Mouse (Mus musculus) stomach, postnatal 0 days (tissue): Measurements from ENCODE around the gene Rrbp1.

Experiments used
- CTCF ChIP-seq: IDR thresholded peaks from 2 replicates; pipeline ENCODE4 v1.5.1; 2016; ENCODE audit warnings: antibody characterized with exemption, low read depth, mild to moderate bottlenecking, moderate library complexity
- EP300 ChIP-seq: optimal IDR thresholded peaks from 2 replicates; pipeline ENCODE3; 2016; ENCODE audit warnings: antibody characterized with exemption

DNA sequence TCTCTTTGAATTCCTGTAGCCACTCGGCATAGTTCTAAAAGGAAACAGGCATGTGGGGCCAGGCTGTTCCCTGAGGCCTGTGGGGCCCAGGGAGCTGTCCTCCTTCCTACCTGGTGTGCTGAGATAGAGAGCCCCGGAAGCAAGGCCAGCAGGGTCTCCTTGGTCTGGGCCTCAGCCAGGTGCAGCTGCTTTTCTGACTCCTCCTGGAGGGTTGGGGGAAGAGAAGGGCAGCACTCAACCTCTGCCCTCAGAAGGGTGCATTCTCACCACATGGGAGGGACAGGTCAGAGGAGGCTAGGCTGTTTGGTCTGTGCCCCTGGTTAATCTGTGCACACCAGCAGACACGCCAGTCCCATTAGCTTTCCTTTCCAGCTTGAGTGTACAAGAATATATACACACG, 56.1 kb downstream of the Rrbp1 start:
- no peak for TF ChIP-seq EP300
- no peak for TF ChIP-seq CTCF
